Mouse (Mus musculus) cerebellum, adult 2 months (tissue): ENCODE data around the gene Atp9a.

Experiments used
- CTCF ChIP-seq: fragments of 200-500 bp; IDR thresholded peaks from 2 replicates; pipeline ENCODE4 v1.5.1; 2011; ENCODE audit warnings: low read depth, mild to moderate bottlenecking, control low read depth, low read length, moderate library complexity, borderline replicate concordance; ENCODE audit not compliant: insufficient read depth
- POLR2A ChIP-seq: fragments of 200-500 bp; IDR thresholded peaks from 2 replicates; pipeline ENCODE4 v1.6.1; 2011; ENCODE audit warnings: low read length, control low read depth, borderline replicate concordance; ENCODE audit not compliant: insufficient read depth

GRCm38 (mm10) chr2:168671724-168672123 is 70.5 kb downstream of the Atp9a start:
- TF ChIP-seq POLR2A = no peak
- no peak for TF ChIP-seq CTCF
